Mouse (Mus musculus) kidney, postnatal 0 days (tissue): ENCODE data around the gene Rdh12. TPM values are rescaled to one million over a fixed set of nuclear protein-coding genes. Genes with fewer than 3 reads are reported as not detected.

Source experiments
- ATAC-seq: fragments of 200-750 bp; cut with Nextera tagmentation; replicated peaks from 2 replicates; pipeline ENCODE4 v1.8.0; 2017; ENCODE audit warnings: low read depth, moderate number of reproducible peaks, moderate TSS enrichment, moderate library complexity; ENCODE audit not compliant: low FRiP score
- DNase-seq: peaks from one replicate; pipeline ENCODE4 v3.0.0-alpha.2; 2016; ENCODE audit warnings: low spot score
- H3K27ac ChIP-seq: fragments of 300-500 bp; sonication (generic); 2 replicates; pipeline ENCODE4 v1.5.1; 2014; ENCODE audit warnings: mild to moderate bottlenecking
- H3K27me3 ChIP-seq: fragments of 300-500 bp; sonication (generic); 2 replicates; pipeline ENCODE4 v1.6.1; 2014; ENCODE audit warnings: low read length, mixed read lengths; ENCODE audit not compliant: insufficient read depth
- H3K36me3 ChIP-seq: fragments of 300-500 bp; sonication (generic); 2 replicates; pipeline ENCODE4 v1.6.1; 2014; ENCODE audit warnings: low read length, mixed read lengths; ENCODE audit not compliant: insufficient read depth
- H3K4me1 ChIP-seq: fragments of 300-500 bp; sonication (generic); replicated peaks from 2 replicates; pipeline ENCODE4 v1.6.1; 2014; ENCODE audit warnings: antibody characterized with exemption, low read length, mixed read lengths; ENCODE audit not compliant: insufficient read depth
- H3K4me2 ChIP-seq: fragments of 300-500 bp; sonication (generic); 2 replicates; pipeline ENCODE4 v1.6.1; 2014; ENCODE audit warnings: mild to moderate bottlenecking, low read length, moderate library complexity, mixed read lengths
- H3K4me3 ChIP-seq: fragments of 300-500 bp; sonication (generic); replicated peaks from 2 replicates; pipeline ENCODE4 v1.5.1; 2014; ENCODE audit warnings: low read depth, low read length
- H3K9ac ChIP-seq: fragments of 300-500 bp; sonication (generic); 2 replicates; pipeline ENCODE4 v1.6.1; 2014; ENCODE audit warnings: low read depth, low read length
- H3K9me3 ChIP-seq: fragments of 300-500 bp; sonication (generic); replicated peaks from 2 replicates; pipeline ENCODE4 v1.6.1; 2016; ENCODE audit warnings: low read length, inconsistent platforms, mixed read lengths
- CTCF ChIP-seq: IDR thresholded peaks from 2 replicates; pipeline ENCODE4 v1.5.1; 2016; ENCODE audit warnings: antibody characterized with exemption, low read depth, mild to moderate bottlenecking, moderate library complexity
- WGBS: fragments of 180-500 bp; shearing (Covaris S2); extraction: QIAGEN DNeasy Blood & Tissue Kit; methylation state at CpG from one replicate; pipeline ENCODE4 v1.1.7; 2014; 5-methylcytosine and 5-hydroxymethylcytosine counted together
- polyA plus RNA-seq: library from polyadenylated mRNA; unstranded; fragments of >200 nt; fragmentation: Nextera tagmentation; extraction: Ambion mirVana; gene quantifications from 2 replicates; pipeline ENCODE4 v1.2.1, GENCODE M21; 2015

The Rdh12 gene
- polyA plus RNA-seq: 7.4 and 7.7 TPM in 2 replicates

DNA sequence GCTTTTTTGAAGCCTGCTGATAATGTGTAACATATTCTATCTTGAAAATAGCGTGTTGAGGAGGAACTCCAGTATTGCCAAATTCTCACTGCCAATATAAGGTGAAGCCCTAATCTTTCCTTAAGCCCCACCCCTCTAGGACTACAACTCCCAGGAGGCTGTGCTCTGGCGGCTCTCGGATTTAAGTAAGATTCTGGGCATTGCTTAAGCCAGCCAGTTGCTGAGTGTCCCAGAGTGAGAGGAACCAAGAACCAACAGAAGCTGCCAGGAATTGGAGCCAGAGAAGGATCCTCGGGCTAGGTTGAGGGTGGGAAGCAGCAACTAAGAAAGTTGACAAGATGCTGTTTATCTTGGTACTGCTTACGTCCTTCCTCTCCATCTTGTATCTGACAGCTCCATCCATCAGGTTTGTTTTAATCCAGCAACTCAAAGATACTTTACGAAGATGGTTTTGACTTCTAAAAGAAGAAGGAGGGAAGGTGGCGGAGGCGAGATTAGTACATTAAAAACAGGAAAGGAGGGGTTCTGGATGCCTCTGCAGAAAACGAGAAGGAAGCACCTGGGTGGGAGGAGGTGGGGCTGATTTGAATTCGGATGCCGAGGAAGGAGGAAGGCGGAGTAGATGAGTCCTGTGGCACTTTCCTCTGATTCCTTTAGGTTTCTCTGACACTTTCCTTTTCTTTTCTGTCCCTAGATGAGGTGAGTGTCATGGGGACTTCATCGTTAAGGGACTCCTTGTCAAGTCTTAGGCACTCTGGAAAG, at the start of gene Rdh12:
Gene Rdh12, plus strand, starts transcription at position 212 of the 762 bp plus-strand sequence.
- Histone ChIP-seq H3K4me1 (no peaks in the 10 kb centered on the region), H3K36me3 (no peaks in the 10 kb centered on the region), H3K27me3 (no peaks in the 10 kb centered on the region), H3K27ac (no peak within 1 kb of the TSS), H3K4me2 (peak within 1 kb of the TSS; percentile 57), H3K9ac (peak within 1 kb of the TSS; percentile 46; the same call in 1 of the 2 replicates), H3K4me3 (peak within 1 kb of the TSS; percentile 34), H3K9me3 (no peaks in the 10 kb centered on the region)
- DNase-seq: peak; percentile 65
- WGBS: 2% methylated on average over 13 of the region's 13 CpGs
- no peak for TF ChIP-seq CTCF
- 0 out of 2 replicates have a peak, but pooled peaks have one; percentile 59 for ATAC-seq

DNA sequence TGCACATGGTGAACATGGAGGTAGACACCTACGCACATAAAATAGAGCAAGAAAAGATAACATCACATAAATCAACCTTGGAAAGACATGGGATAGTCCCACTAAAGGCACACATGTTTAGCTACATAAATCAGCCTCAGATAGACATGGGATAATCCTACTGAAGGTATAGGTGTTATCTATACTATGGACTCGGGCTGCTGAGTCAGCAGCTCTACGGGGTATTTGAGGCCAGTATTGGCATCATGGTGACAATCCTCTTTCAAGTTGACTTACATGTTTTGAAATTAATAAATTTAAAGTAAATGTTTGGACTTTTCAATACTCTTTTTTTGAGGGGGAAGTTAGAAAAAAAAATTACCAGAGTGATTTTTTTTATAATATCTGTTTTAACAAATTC, 45.8 kb upstream of the Rdh12 start:
- Histone ChIP-seq H3K4me3 (no peak overlapping the region), H3K27me3 (no peaks in the 10 kb centered on the region), H3K9ac (no peak overlapping the region), H3K36me3 (peaks cover 44% of the 10 kb centered on the region), H3K9me3 (no peaks in the 10 kb centered on the region), H3K27ac (no peak overlapping the region), H3K4me2 (no peak overlapping the region), H3K4me1 (no peaks in the 10 kb centered on the region)
- DNase-seq (no peak), ATAC-seq (no peak)
- 88% methylated on average over 3 of the region's 3 CpGs for WGBS
- no peak for TF ChIP-seq CTCF

DNA sequence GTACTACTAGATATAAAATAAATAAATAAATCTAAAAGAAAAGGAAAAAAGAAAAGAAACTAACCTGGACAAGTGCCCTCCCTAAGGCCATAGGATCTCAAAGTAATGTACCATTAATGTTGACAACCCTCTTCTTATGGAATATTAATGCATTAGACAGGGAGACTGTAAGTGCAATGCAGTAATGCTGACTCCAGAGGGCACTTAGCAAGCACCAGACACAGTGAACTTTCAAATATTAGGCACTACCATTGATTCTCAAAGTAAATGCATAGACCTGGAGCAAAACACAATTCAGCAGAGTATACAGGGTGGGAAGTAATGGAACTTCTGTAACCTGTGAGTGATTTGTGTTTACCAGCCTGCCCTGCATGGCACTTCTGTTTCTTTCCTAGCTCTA, 39.5 kb upstream of the Rdh12 start:
- H3K9me3 ChIP-seq: no peaks in the 10 kb centered on the region
- peaks cover 6% of the 10 kb centered on the region; the same call in 1 of the 2 replicates for H3K4me1 ChIP-seq
- no peaks in the 10 kb centered on the region for H3K27me3 ChIP-seq
- no peak for ATAC-seq
- H3K36me3 ChIP-seq: peaks cover 12% of the 10 kb centered on the region; the same call in 1 of the 2 replicates
- peak; percentile 43 for TF ChIP-seq CTCF
- DNase-seq: no peak
- H3K27ac ChIP-seq: no peak overlapping the region
- H3K4me3 ChIP-seq: no peak overlapping the region
- H3K4me2 ChIP-seq: no peak overlapping the region
- H3K9ac ChIP-seq: no peak overlapping the region

DNA sequence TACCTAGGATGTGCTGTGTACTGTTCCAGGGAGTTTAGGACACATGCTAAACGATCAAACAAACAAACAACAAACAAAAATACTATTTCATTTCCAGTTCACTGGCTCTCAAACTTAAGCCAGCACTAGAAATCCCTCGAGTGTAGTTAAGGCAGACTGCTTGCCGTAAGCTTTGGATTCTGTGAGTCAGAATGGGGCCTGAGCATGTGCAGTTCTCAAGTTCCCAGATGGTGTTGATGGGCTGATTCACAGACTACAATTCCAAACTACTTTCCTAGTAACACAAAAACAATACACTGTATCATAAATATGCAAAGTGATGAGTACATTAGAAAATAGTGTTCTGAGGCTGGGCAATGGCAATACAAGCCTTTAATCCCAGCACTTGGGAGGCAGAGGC, 38.3 kb upstream of the Rdh12 start:
- H3K4me3 ChIP-seq: no peak overlapping the region
- H3K36me3 ChIP-seq: peaks cover 6% of the 10 kb centered on the region; the same call in 1 of the 2 replicates
- H3K4me2 ChIP-seq: no peak overlapping the region
- ATAC-seq: no peak
- no peak for DNase-seq
- H3K9me3 ChIP-seq: no peaks in the 10 kb centered on the region
- H3K27ac ChIP-seq: no peak overlapping the region
- no peaks in the 10 kb centered on the region for H3K27me3 ChIP-seq
- TF ChIP-seq CTCF: no peak
- WGBS: 74% methylated on average over 3 of the region's 3 CpGs
- H3K9ac ChIP-seq: no peak overlapping the region
- peaks cover 6% of the 10 kb centered on the region; the same call in 1 of the 2 replicates for H3K4me1 ChIP-seq

DNA sequence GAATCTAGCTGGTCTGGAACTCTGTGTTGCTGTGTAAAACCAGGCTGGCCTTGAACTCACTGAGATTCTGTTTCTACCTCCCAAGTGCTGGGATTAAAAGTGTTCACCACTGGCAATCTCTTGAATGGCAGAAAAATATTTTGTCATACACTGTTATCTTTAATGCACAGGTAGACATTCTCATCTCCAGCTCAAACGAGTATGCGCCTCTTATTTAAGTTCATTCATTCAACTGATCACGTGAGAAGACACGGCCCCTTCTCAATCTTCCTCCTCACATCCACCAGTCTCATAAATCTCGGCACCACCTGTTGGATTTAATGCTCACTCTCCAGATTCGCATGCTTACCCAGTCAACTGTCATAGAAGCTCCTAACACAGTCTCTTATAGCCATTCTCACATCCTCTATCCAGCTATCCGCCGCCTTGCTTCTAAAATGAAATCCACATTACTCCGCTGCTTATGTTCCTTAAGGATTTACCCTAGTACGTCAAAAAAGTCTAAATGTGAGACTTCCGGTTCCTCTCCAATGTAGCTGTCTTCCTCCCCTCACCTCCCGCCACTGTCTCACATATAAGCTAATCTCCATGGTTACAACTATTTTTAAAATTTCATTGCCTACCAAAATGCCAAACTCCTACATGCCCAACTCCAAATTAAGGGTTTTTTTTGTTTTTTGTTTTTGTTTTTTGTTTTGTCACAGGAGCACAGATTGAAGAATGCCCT, 37.3 kb upstream of the Rdh12 start:
- Histone ChIP-seq H3K9ac (peak overlapping the region; percentile 73), H3K4me1 (peaks cover 6% of the 10 kb centered on the region; the same call in 1 of the 2 replicates), H3K36me3 (peaks cover 11% of the 10 kb centered on the region; the same call in 1 of the 2 replicates), H3K4me3 (peak overlapping the region; percentile 88), H3K9me3 (no peaks in the 10 kb centered on the region), H3K27ac (no peak overlapping the region), H3K4me2 (peak overlapping the region; percentile 64), H3K27me3 (no peaks in the 10 kb centered on the region)
- DNase-seq (no peak), ATAC-seq (no peak)
- no peak for TF ChIP-seq CTCF
- WGBS: 22% methylated on average over 12 of the region's 12 CpGs
